Mouse (Mus musculus): ENCODE measurements at regions not wholly inside any gene's neighbourhood (a gene's known extent, or its start where the extent isn't known, plus 50 kb on each side); places are given as distances from the start of the nearest gene placed in this dataset.

DNA sequence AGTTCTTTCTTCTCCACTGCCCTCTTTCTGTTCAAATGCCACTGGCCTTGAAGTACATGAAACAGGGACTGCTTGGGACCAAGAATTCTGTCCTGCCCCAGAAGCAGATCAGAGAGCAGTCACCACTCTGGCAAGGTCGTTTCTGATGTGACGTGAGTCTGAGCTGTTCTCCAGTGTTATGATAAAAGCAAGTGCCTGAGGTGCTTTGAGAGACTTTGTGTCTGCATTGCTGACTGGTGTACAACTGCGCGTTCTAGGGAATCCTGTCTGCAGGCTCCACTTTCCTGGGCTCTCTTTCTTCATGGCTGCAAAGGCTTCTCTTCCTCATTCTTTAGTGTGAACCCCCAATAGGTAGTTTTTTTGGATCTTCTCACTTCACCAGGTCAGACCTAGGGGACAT, 356.8 kb upstream of the Acvr2a start:
- TF ChIP-seq EP300 (IDR thresholded peaks at IDR 0.05; ENCODE audit: insufficient read depth, low read depth, low read length), result no peak
- TF ChIP-seq POLR2A (IDR thresholded peaks at IDR 0.05; ENCODE audit: insufficient read depth, low read length), result no peak
- TF ChIP-seq CTCF (IDR thresholded peaks at IDR 0.05; ENCODE audit: low read depth, low read length), result no peak

All from ES-Bruce4 (cell line).